Mouse (Mus musculus) limb, embryonic 13.5 days (tissue): ENCODE measurements around the gene Rhobtb1. TPM values are rescaled to one million over a fixed set of nuclear protein-coding genes. Genes with fewer than 3 reads are reported as not detected.

Experiments
- ATAC-seq: fragments of 200-750 bp; cut with Nextera tagmentation; 2 replicates; pipeline ENCODE4 v1.8.0; 2017; ENCODE audit warnings: low read depth, moderate number of reproducible peaks, moderate TSS enrichment; ENCODE audit not compliant: low FRiP score
- H3K27ac ChIP-seq: fragments of 300-500 bp; sonication (generic); 2 replicates; pipeline ENCODE4 v1.5.1; 2015; ENCODE audit warnings: inconsistent platforms, mild to moderate bottlenecking, moderate library complexity
- H3K27me3 ChIP-seq: fragments of 300-500 bp; sonication (generic); 2 replicates; pipeline ENCODE4 v1.6.1; 2015; ENCODE audit warnings: mild to moderate bottlenecking, inconsistent platforms
- H3K36me3 ChIP-seq: fragments of 300-500 bp; sonication (generic); 2 replicates; pipeline ENCODE4 v1.6.1; 2015; ENCODE audit warnings: inconsistent platforms, mild to moderate bottlenecking, moderate library complexity
- H3K4me1 ChIP-seq: fragments of 300-500 bp; sonication (generic); 2 replicates; pipeline ENCODE4 v1.6.1; 2015; ENCODE audit warnings: inconsistent platforms
- H3K4me2 ChIP-seq: fragments of 300-500 bp; sonication (generic); replicated peaks from 2 replicates; pipeline ENCODE4 v1.6.1; 2015; ENCODE audit warnings: inconsistent platforms, mild to moderate bottlenecking, moderate library complexity
- H3K4me3 ChIP-seq: fragments of 300-500 bp; sonication (generic); 2 replicates; pipeline ENCODE4 v1.5.1; 2015; ENCODE audit warnings: moderate library complexity, mild to moderate bottlenecking, inconsistent platforms
- H3K9ac ChIP-seq: fragments of 300-500 bp; sonication (generic); 2 replicates; pipeline ENCODE4 v1.6.1; 2015; ENCODE audit warnings: mild to moderate bottlenecking, inconsistent platforms
- H3K9me3 ChIP-seq: fragments of 300-500 bp; sonication (generic); 2 replicates; pipeline ENCODE4 v1.6.1; 2016; ENCODE audit warnings: inconsistent platforms
- WGBS: fragments of 180-500 bp; shearing (Covaris S2); methylation state at CpG from one replicate; pipeline ENCODE4 v1.1.7; 2015; 5-methylcytosine and 5-hydroxymethylcytosine counted together
- polyA plus RNA-seq: library from polyadenylated mRNA; unstranded; fragments of >200 nt; fragmentation: Nextera tagmentation; extraction: Ambion mirVana; gene quantifications from 2 replicates; pipeline ENCODE4 v1.2.1, GENCODE M21; 2015

The Rhobtb1 gene
- polyA plus RNA-seq: 35.5 and 36.7 TPM in 2 replicates

DNA sequence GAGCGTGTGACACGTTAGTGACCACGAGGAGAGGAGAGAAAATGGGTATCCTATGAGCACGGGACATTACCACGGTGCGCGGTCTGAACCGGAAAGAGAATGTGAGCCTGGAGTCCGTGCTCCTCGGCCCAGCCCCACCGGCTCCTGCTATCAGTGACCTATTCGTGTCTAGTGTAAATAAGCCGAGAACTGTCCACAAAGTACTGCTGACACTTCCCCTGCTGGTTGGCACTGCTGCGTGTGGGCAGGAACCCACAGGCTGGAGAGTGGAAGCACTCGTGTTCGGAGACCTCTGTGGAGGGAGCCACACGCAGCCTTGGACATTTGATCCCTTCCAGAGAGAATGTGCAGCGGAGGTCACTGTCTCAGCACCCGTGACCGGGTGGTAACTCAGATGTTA is at the start of gene Rhobtb1:
Rhobtb1 (plus strand) TSS at position 390 of the 400 bp plus-strand sequence.
- Histone ChIP-seq H3K27ac (no peak within 1 kb of the TSS), H3K9ac (no peak within 1 kb of the TSS), H3K27me3 (no peaks in the 10 kb centered on the region), H3K36me3 (no peaks in the 10 kb centered on the region), H3K4me1 (no peaks in the 10 kb centered on the region), H3K9me3 (no peaks in the 10 kb centered on the region), H3K4me2 (no peak within 1 kb of the TSS), H3K4me3 (no peak within 1 kb of the TSS)
- no peak for ATAC-seq
- 81% methylated on average over 20 of the region's 20 CpGs for WGBS

DNA sequence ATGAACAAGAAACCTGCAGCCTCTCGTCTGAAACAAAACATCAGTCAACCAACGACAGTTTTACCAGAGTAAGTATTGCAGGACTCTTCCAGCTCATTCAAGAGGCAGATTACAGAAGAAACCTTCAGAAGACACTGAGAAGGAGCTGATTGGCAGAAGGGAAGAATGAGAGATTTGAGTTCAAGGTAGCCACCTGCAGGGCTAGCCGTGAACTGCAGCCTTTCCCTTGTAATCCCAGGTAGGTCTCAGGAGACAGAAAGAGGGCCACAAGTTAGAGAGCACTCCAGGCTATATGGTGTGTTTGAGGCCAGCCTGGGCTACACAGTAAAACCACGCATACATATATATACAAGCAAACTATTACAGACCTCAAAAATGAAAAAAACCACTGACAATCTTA is 49.2 kb upstream of the Rhobtb1 start:
- Histone ChIP-seq H3K4me1 (peaks cover 3% of the 10 kb centered on the region; the same call in 1 of the 2 replicates), H3K9me3 (0 out of 2 replicates have a peak, but pooled peaks cover 5% of the 10 kb centered on the region), H3K9ac (no peak overlapping the region), H3K36me3 (no peaks in the 10 kb centered on the region), H3K4me3 (no peak overlapping the region), H3K27ac (no peak overlapping the region), H3K27me3 (no peaks in the 10 kb centered on the region; the same call in 1 of the 2 replicates), H3K4me2 (no peak overlapping the region)
- WGBS: 79% methylated on average over 4 of the region's 4 CpGs
- ATAC-seq: no peak

DNA sequence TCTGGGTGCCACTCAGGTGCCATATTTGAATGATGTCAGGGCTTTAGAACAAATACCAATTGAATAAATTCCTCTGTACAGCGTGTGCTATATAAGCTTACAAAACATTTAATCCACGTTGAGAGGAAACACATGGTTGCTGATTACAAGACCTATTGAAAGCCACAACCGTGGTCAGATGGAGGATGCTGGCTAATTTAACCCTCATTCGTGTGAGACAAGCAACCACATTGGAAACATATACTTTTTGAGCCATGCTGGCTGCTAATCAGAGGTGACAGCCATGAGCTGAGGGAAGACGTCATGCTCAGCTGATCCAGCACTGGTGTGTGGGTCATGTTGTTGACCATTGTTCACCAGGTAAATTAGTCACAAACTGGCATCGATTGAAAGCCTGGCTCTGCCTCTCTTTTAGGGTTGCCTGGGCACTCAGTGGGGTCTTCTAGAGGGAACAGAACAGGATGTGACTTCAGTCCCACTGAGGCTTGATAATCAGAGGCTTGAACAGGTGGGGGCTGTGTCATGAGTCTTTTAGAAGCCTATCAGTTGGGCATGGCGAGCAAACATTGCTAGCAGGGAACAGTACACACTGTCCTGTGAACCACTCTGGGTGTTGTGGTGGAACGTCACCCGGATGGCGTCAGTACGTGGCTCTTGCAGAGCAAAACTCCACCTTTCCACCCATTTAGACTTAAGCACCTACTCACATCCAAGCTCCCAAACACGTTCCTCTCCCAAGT is 46.9 kb upstream of the Rhobtb1 start:
- H3K27me3 ChIP-seq: no peaks in the 10 kb centered on the region; the same call in 1 of the 2 replicates
- H3K4me1 ChIP-seq: peaks cover 16% of the 10 kb centered on the region
- no peaks in the 10 kb centered on the region for H3K9me3 ChIP-seq
- 72% methylated on average over 12 of the region's 12 CpGs for WGBS
- no peaks in the 10 kb centered on the region for H3K36me3 ChIP-seq
- no peak for ATAC-seq
- no peak overlapping the region for H3K9ac ChIP-seq
- H3K4me2 ChIP-seq: no peak overlapping the region
- no peak overlapping the region for H3K4me3 ChIP-seq
- H3K27ac ChIP-seq: no peak overlapping the region

DNA sequence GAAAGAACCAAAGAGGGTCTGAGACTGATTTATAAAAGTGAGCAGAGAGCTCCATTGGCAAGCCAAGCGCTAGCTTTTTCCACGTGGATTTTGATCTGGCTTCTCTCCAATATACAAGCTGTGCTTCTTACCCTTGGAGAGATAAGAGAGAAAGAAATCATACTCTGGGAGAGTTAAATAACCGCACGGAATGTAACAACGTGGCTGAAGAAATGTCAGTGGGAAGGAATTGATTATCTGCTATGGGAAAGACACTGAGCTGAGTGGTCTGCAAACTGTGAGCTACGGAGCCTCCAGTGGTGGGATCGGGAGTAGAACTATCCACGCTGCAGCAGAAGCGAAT is 46.4 kb upstream of the Rhobtb1 start:
- H3K27me3 ChIP-seq: no peaks in the 10 kb centered on the region; the same call in 1 of the 2 replicates
- 72% methylated on average over 9 of the region's 9 CpGs for WGBS
- ATAC-seq: no peak

DNA sequence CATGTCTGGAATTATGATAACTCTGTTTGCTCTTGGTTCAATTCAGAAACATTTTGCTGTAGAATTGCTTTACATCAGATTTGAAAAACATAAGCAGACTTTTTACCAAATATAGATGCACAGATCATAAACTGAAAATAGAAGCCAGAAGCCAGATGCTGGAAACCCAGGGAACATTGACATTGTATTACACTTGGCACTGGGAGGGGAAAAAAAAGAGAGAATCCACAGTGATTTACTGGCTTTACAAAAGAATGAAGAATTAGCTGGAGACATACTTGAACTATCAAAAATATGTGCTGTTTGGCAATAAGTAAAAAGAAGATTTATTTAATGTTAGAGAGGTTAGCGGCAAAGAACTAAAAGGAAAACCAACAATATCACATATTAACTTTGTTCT is 44.4 kb upstream of the Rhobtb1 start:
- Histone ChIP-seq H3K27ac (no peak overlapping the region), H3K9me3 (0 out of 2 replicates have a peak, but pooled peaks cover 3% of the 10 kb centered on the region), H3K36me3 (no peaks in the 10 kb centered on the region), H3K4me2 (no peak overlapping the region), H3K4me3 (no peak overlapping the region), H3K9ac (no peak overlapping the region), H3K27me3 (no peaks in the 10 kb centered on the region; the same call in 1 of the 2 replicates), H3K4me1 (peaks cover 16% of the 10 kb centered on the region)
- ATAC-seq: no peak
- 74% methylated on average over 1 of the region's 1 CpGs for WGBS

More for the DNA sequence above, 46.4 kb upstream of the Rhobtb1 start:
- no peak overlapping the region for H3K4me2 ChIP-seq
- H3K4me3 ChIP-seq: no peak overlapping the region
- no peaks in the 10 kb centered on the region for H3K9me3 ChIP-seq
- peaks cover 16% of the 10 kb centered on the region for H3K4me1 ChIP-seq
- no peak overlapping the region for H3K27ac ChIP-seq
- no peak overlapping the region for H3K9ac ChIP-seq
- no peaks in the 10 kb centered on the region for H3K36me3 ChIP-seq

DNA sequence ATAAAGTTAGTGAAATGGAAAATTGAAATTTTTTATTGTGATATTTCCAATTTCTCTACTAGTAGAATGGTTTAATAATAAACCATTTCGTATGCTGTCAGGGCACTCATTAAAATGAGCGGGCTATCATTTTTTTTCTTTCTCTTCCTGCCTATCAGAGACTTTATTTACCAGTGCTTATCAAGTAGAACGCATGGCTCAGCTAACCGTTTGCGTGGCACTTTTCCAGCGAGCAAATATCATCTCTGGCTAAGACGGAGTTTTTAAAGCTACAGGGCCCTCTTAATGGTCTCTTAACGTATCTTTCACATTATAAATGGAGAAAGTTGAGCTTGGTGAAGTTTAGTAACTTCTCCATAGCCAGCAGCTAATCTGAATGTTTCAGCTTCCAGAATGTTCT is 44.0 kb upstream of the Rhobtb1 start:
- Histone ChIP-seq H3K4me1 (peaks cover 16% of the 10 kb centered on the region), H3K4me2 (no peak overlapping the region), H3K9me3 (0 out of 2 replicates have a peak, but pooled peaks cover 3% of the 10 kb centered on the region), H3K4me3 (no peak overlapping the region), H3K36me3 (no peaks in the 10 kb centered on the region), H3K27ac (no peak overlapping the region), H3K9ac (no peak overlapping the region), H3K27me3 (no peaks in the 10 kb centered on the region; the same call in 1 of the 2 replicates)
- WGBS: 47% methylated on average over 8 of the region's 8 CpGs
- ATAC-seq: no peak

DNA sequence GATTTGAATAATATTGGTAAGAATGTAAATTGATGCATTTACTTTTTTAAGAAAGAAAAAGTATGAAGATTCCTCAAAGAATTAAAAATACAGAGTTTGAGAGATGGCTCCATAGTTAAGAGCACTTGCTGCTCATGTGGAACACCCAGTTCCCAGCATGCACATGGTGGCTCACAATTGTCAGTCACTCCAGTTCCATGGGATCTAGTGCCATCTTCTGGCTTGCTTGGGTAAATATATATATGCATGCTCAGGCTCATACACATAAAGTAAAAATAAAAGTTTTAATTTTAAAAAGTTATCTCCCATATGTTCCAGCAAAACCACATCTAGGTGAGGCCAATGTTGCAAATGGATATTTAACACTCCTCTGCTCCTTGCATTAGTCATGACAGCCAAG is 36.9 kb upstream of the Rhobtb1 start:
- Histone ChIP-seq H3K36me3 (no peaks in the 10 kb centered on the region), H3K4me2 (no peak overlapping the region), H3K4me1 (peaks cover 9% of the 10 kb centered on the region), H3K27ac (no peak overlapping the region), H3K27me3 (no peaks in the 10 kb centered on the region), H3K4me3 (no peak overlapping the region), H3K9me3 (peaks cover 8% of the 10 kb centered on the region; the same call in 1 of the 2 replicates), H3K9ac (no peak overlapping the region)
- ATAC-seq: no peak

DNA sequence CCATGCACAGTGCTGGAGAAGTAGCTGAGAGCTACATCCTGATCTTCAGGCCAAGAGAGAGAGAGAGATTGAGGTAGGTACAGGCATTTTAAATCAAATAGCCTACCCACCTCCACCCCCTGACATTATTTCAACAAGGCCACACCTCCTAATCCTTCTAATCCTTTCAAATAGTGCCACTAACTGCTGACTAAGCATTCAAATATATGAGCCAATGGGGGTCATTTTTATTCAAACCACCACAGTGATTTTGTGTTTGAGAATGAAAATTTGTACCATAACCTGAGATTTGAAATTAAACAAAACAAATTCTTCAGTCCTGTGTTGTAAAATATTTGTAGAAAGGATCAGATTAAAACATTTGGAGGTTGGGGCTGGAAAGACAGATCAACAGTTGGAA is 33.2 kb upstream of the Rhobtb1 start:
- ATAC-seq: no peak
- H3K4me1 ChIP-seq: peaks cover 16% of the 10 kb centered on the region
- peaks cover 5% of the 10 kb centered on the region; the same call in 1 of the 2 replicates for H3K9me3 ChIP-seq
- H3K4me2 ChIP-seq: no peak overlapping the region
- H3K9ac ChIP-seq: no peak overlapping the region
- H3K27ac ChIP-seq: no peak overlapping the region
- H3K36me3 ChIP-seq: no peaks in the 10 kb centered on the region
- H3K27me3 ChIP-seq: no peaks in the 10 kb centered on the region
- H3K4me3 ChIP-seq: no peak overlapping the region

DNA sequence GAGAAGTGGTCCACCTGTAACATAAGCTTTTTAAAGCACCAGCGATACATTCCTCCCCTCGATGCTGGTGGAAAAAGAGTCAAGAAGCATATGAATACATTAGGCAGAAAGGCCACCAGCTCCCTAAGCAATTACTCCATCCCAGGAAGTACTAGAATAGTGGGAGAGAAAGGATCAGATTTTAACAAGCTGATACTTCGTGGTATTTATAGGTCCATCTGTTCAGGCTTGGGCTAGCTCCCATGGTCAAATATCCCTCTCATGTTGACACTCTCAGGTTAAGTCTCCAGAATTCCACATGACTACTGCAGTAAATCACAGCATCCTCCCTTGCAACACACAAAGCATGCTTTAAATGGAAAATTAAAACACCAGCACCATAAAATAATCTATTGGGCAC is 32.3 kb upstream of the Rhobtb1 start:
- Histone ChIP-seq H3K27me3 (no peaks in the 10 kb centered on the region), H3K4me2 (no peak overlapping the region), H3K9me3 (0 out of 2 replicates have a peak, but pooled peaks cover 2% of the 10 kb centered on the region), H3K27ac (peak overlapping the region; percentile 28; the same call in 1 of the 2 replicates), H3K4me1 (peaks cover 16% of the 10 kb centered on the region), H3K9ac (no peak overlapping the region), H3K36me3 (no peaks in the 10 kb centered on the region), H3K4me3 (no peak overlapping the region)
- ATAC-seq: peak; percentile 69; the same call in 1 of the 2 replicates
- 33% methylated on average over 3 of the region's 3 CpGs for WGBS

DNA sequence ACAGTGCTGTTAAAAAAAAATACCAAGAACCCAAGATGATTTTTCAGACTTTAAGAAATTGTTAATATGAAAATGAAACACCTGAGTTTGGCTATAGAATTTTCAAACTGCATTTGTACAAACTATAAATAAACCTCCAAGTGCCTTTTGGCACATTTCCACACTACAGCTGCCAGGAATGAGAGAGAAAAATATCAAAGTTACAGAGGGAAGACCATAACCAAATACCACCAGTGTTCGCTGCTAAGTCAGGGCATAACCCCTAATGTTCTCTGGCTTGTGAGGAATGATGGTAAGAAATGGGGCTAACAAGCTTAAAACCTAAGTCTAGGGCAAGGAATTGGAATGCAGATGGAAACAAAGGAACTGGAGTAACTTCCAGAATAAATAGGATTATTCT is 31.8 kb upstream of the Rhobtb1 start:
- no peaks in the 10 kb centered on the region for H3K27me3 ChIP-seq
- no peak overlapping the region for H3K4me2 ChIP-seq
- H3K9ac ChIP-seq: no peak overlapping the region
- 40% methylated on average over 1 of the region's 1 CpGs for WGBS
- H3K4me1 ChIP-seq: peaks cover 16% of the 10 kb centered on the region
- 0 out of 2 replicates have a peak, but pooled peaks cover 2% of the 10 kb centered on the region for H3K9me3 ChIP-seq
- no peak for ATAC-seq
- H3K27ac ChIP-seq: no peak overlapping the region
- H3K4me3 ChIP-seq: no peak overlapping the region
- H3K36me3 ChIP-seq: no peaks in the 10 kb centered on the region

DNA sequence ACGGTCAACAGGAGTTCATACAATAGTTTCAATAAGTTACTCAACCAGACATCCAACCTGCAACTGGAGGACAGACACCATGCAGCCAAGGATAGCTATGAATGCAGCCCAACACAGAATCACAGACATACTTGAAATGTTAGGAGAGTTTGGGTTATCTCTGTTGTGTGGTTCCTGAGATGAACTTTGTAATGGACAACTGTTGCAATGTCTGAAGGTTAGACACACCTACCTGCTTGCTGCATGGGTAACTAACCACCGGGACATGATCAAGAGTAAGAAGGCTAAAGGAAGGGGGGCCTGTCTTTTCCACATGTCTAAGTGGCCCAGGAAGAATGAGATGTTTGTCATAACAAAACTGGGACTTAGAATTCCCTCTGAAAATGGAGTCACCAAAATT is 24.7 kb upstream of the Rhobtb1 start:
- no peaks in the 10 kb centered on the region for H3K4me1 ChIP-seq
- ATAC-seq: no peak
- no peak overlapping the region for H3K27ac ChIP-seq

DNA sequence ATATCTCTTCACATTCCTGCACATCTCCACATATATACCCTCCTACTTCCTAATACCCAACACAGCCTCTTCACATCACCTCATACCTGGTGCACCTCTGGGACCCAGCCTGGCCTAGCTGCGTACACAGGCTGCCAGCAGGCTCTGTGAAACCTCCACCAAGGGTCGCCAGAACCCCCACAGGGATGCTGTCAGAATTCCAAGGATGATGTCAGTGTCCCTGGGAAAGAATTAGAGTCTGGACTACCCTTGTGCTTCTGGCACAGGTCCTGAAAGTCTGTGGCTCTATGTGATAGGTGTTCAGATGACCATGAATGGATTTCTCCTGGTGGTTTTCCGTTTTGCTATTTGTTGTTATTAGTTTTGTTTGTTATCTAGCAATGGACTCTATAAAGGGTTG is 22.7 kb upstream of the Rhobtb1 start:
- Histone ChIP-seq H3K4me1 (no peaks in the 10 kb centered on the region), H3K27me3 (no peaks in the 10 kb centered on the region), H3K27ac (no peak overlapping the region), H3K9me3 (no peaks in the 10 kb centered on the region), H3K4me3 (no peak overlapping the region), H3K36me3 (no peaks in the 10 kb centered on the region), H3K9ac (no peak overlapping the region), H3K4me2 (no peak overlapping the region)
- 68% methylated on average over 3 of the region's 3 CpGs for WGBS
- no peak for ATAC-seq

More for the DNA sequence above, 24.7 kb upstream of the Rhobtb1 start:
- Histone ChIP-seq H3K4me3 (no peak overlapping the region), H3K27me3 (no peaks in the 10 kb centered on the region), H3K4me2 (no peak overlapping the region), H3K9ac (no peak overlapping the region), H3K9me3 (no peaks in the 10 kb centered on the region), H3K36me3 (no peaks in the 10 kb centered on the region)
- 90% methylated on average over 2 of the region's 2 CpGs for WGBS

DNA sequence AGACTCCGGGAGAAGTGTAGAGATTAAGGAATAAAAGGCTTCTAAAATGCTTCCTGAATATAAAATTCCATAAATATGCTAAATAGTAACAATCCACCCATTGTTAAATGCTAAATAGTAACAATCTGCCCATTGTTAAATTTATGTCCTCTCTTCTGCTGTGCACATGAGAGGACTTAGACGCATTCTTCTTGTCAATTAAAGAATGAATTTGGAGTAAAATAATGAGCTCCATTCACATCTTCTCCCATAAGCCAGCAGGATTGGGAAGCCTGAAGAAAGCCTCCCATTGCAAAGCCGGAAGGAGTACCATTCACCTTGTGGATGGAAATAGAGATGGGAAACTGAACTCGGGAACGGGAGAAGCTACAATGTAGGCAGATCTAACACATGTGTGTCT is 20.6 kb upstream of the Rhobtb1 start:
- WGBS: 66% methylated on average over 5 of the region's 5 CpGs
- H3K36me3 ChIP-seq: no peaks in the 10 kb centered on the region

More for the DNA sequence above, 20.6 kb upstream of the Rhobtb1 start:
- Histone ChIP-seq H3K4me3 (no peak overlapping the region), H3K9me3 (no peaks in the 10 kb centered on the region), H3K27ac (no peak overlapping the region), H3K9ac (no peak overlapping the region), H3K27me3 (no peaks in the 10 kb centered on the region), H3K4me1 (no peaks in the 10 kb centered on the region), H3K4me2 (no peak overlapping the region)
- ATAC-seq: no peak
